Mouse (Mus musculus) kidney, postnatal 4 days (tissue): ENCODE data around the gene Dab2ip.
A peak's percentile ranks its signal among the peaks of the same experiment; 100 is the strongest.

Experiments used
- DNase-seq, 2 experiments: peaks; one replicate each; pipeline ENCODE4 v3.0.0; 2021; ENCODE audit warnings: mixed read lengths in 2 of 2

The Dab2ip gene

DNA sequence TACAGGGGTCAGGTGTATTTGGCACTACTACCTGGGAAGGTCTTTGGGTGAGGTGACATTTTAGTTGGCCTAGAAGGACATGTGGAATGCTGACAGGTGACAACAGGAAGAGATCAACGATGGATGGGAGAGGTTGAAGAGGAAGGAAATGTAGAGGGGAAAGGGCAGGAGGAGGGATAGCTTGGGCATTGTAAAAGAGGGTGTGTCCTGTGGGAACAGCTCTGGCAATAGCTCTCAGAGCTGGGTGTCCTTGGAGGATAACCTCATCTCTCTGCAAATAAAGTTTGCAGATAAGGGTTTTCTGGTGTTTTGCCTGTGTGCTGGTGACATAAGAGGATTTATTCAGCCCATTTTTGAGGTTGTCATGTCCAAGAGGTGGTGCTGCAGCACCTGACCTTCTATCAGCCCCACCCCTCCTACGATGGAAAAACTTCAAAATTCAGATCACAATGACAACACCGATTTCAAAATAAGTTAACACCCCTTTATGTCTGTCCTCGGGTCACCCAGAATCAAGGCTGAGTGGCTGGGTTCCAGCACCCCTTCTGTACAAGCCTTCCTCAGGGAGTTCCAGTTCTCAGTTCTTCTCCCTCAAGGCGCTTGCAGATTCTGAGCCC, 101.6 kb downstream of the Dab2ip start:
- DNase-seq: no peak

DNA sequence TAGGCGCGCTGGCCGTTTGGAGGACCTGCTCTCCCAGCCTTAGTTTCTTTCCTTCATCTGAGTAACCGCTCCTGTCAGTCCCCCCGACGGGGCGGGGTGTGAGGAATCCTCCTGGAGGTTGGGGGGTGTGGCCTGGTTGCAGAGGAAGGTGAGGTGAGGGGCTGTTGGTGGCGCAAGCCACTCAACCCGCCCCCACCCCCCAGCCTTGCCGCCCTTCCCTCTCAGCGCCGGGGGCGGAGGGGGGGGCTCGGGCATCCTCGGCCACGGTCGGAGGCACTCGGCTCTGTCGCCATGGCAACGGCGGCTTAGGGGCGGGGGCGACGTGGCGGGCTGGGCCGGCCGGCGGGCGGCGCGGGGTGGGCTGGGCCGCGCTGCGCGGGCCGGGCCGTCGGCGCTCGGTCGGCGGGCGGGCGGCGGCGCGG, 102.9 kb downstream of the Dab2ip start:
- DNase-seq: peak; percentile 92 to 94

DNA sequence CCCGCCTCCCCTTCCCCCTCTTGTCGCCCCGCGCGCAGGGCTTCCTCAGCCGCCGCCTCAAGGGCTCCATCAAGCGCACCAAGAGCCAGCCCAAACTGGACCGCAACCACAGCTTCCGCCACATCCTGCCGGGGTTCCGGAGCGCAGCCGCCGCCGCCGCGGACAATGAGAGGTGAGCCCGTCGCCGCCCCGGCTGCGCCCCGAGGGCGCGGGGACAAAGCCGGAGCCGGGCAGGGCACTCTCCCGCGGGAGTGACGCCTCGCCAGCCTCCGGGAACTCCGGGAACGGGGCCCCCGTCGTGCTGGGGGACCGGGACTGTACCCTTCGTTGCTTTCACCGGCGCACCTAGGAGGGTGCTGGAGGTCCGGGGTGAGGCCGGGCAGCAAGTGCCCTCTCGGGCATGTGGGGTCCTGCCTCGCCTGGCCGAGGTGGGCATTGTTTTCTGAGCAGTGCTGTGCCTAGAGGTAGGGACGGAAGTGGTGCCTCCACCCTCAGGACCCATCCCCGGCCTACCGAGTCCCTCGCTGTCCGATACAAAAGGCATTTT, 103.5 kb downstream of the Dab2ip start:
- DNase-seq: peak; percentile 72 to 82

DNA sequence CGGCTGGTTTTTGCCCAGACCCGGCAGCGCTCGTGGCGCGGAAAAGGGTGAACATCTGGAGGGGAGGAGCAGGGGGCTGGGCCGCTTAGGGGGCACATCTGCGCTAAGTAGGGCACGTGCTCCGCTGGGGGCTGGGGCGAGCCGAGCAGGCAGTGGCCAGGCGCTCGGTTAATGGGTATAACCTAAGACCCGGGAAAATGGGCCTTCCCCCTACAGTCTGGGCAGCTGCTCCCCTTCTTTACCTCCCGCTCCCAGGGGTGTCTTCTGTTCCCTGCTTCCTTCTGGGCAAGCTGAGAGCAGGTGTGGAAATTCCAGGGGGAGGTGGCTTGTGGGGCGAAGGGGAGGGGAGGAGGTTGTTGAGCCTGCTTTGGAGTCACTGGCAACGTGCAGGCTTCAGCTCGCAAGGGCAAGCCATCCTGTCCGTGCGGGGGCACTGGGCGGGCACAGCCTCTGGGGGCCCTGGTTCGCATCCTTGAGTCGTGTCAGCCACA, 104.0 kb downstream of the Dab2ip start:
- DNase-seq: peak; percentile 33 to 71

DNA sequence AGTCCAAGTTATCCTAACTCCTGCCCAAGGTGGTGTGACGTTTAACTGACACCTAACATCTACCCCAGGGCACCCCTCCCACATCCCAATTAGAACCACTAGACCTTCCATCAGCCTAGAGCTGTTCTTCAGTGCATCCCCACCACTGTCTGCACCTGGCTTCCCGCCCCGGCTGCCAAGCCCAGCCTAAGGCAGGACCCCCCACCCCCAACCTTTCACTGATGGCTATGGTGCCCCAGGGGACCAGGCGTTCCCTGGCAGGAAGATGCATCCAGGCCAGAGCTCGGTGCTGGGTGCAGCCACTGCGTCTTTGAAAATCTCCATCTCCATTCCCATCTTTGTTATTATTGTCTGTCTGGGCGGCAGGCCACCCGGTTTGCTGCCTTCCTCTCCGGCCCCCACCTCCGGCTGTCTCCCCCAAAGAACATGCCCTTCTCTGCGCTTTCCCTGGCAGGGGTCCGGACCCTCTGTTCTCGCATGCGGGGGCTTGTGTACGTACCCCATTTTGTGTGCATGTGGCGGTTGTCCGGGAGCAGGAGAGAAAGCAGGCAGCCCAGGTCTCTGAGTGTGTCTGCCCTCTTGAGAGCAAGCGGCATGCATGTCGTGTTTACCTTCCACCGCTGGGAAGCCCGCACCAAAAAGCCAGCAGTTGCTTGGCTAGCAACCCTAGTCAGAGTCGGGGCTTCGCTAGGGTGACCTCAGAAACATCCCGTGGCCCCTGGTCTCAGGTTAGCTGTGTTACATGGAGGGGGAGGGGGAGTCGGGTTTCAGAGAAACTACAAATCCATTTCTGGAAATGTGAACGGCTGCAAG, 104.9 kb downstream of the Dab2ip start:
- DNase-seq: peak in 1 of 2 experiments; percentile 50

DNA sequence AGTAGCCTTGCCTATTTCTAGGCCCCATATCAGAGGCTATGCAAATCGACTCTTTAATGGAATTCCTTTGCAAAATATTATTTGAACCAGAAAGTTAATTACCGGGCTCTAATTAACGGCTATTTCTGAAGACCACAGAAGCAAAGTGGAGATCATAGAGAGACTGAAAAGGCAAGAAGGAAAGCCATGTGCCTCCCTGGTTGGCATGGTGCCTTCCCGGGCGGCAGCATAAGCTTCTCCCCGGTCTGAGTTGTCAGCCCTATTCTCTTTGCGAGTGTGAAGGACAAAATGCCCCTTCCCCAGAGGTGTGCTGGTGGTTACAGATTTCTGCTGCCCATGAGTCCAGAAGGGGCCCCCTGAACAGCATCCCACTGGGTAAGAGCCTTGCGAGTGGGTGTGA, 109.7 kb downstream of the Dab2ip start:
- DNase-seq: no peak

DNA sequence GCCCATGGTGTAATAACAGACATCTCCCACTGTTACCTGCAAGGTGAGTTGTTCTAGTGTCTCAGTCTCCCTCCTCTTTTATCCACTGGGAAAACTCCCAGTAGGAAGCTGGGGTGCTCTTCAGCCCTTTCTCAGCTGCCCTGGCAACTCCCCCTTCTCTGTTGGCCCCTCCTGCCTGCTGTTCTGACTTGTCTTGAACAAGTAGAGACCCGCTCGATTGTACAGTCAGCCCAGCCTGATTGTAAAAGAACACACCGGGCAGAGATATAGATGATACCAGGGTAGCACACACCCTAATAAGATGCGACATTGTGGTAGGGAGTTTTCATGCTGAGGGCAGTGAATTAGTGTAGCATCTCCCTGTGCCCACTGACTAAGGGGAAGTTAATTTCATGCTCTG, 111.2 kb downstream of the Dab2ip start:
- DNase-seq: no peak

DNA sequence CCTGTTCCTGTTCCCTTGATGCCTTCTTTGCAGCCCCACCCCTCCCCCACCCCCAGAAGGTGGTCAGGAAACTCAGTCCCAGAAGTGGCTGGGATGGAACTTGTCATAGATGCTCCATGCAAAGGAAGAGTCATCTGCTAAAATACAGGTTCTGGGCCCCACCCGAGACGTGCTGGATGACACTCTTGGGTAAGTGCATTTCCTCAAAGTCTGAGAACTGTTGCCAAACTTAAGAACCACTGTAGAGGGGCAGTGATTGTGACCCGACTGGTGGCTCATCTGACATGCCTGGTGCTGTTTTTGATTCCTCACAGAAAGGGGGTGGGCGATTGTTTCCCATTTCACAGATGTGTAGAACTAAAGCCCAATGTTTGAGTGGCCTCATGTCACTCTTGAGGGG, 111.7 kb downstream of the Dab2ip start:
- no peak for DNase-seq

DNA sequence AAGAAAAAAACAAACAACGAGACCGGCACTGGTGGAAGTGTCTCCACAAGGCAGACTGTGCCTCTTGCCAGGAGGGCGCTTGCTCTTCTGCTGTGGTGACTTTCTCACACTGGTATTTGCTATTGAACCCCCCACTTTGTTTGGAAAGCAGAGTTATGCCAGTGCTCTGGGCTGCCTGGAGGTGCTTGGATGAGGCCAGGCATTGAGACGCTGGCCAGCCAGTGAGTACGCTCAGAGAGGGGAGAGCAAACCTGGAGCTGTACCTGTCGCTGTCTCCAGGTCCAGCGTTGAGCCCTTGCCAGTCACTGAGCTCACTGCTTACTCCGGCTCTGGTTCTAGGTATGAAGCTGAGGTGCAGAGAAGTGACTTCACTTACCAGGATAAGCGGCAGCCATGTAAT, 112.2 kb downstream of the Dab2ip start:
- no peak for DNase-seq

DNA sequence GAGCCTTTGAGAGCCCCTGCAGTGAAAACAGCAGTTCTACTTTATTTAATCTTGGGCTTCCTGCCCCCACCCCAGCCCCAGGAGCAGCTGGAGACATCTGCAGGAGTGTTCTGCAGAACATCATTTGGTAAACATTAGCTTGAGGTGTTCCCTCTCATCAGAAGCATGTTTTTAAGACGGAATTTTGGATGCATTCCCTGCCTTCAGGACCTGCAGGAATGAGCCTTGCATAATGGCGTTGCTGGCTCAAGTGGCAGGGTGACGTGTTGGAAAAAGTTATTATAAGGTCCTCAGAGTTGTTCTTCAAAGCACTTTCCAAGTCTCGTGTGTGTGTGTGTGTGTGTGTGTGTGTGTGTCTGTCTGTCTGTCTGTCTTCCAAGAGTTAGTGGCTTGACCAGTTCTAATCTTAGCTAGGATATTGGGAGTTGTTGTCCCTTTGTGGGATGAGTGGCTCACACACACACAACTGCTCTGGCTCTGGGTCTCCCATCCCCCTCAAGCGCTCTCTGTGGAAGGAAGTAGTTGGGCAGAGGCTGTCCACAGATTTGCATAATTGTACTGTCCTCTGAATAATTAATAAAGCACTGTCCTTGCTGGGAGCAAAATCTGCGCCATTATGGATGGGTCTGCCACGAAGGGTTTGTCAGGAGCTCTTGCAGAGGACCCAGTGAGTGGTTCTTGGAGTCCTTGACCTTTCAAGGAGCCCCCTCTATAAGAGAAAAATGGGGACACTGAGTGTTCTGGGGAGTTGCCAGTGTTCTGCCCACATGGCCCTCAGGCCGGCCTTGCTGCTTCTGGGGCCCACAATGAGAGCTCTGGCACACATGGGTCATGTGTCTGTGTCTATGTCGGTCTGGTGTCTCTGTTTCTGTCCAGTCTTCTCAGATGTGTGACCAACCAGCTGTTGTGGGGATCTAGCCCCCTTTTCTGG, 114.2 kb downstream of the Dab2ip start:
- DNase-seq: peak in 1 of 2 experiments; percentile 44

DNA sequence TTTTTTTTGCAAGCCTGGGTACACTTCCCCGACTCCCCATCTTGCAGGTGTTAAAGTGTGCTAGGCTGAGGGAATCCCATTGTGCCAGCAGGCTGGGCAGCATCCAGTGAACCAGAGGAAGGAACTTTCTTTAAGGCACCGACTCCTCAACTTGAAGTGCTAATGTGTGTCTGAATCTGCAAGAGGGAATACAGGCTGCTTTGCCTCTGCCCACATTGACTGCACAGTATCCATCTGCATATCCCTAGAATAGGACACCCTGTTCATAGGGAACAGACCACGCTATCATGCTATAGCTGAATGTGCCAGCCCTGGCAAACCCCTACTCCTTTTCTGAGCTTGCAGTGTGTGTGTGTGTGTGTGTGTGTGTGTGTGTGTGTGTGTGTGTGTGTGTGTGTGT, 115.1 kb downstream of the Dab2ip start:
- DNase-seq: no peak

DNA sequence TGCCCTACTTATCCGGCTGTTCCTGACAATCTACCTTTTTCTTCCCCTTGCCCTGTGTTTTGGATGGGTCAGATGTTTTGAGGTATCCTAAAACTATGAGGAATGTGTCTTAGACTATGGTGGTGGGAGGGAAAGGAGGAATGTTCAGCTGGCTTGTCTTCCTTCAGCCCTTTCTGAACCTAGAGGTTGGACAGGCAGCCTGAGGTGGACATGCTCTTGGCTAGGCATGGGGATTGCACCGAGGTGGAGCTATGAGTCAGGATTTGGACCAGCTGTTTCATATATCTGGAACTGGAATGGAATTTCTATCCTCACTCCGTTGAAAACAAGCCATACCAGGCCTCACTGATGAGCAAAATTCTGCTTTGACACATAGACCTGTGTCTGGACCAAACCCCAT, 115.9 kb downstream of the Dab2ip start:
- no peak for DNase-seq

DNA sequence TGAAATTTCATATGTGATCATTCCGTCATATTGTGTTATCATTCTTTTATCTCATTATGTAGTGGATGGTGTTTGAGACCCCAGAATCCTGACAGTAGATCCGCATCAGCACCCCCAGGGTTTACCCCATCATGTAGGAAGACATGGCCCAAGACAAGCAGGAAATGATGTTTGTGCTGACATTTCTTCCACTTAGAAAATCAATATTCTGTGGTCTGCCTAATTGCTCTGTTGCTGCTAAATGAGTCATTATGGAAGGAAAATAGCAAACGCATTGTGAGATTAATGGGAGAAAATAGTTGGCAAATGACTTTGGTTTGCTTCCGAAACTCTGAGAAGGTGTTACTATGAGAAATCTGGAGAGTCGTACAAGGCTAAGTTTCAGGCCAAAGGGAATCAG, 116.4 kb downstream of the Dab2ip start:
- no peak for DNase-seq

DNA sequence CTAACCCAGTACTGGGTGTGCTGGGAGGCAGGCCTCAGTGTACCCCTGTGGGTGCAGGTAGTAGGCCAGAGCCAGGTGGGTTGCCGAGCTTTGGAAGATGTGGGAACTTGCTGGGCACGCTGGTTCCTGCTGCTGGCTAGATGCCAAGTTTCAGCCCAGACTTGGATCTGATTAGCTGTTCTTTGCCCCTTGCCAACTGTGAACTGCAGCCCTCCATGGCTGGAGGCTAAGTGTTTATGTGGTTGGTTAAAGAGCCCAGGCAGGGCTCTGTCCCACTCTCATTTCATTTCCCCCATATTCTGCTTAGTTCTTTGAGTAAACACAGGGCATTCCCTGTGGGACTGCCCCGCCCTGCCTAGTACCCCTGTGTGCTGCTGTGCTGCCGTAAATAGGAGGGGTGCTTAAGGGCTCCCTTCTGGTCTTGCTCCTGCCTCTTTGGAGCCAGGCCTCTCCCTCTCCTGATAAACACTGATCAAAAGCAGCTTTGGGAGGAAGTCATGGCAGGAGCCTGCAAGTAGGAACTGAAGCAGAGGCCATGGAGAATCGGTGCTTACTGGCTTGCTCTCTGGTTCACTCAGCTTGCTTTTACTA, 118.1 kb downstream of the Dab2ip start:
- DNase-seq: peak; percentile 55 to 71

DNA sequence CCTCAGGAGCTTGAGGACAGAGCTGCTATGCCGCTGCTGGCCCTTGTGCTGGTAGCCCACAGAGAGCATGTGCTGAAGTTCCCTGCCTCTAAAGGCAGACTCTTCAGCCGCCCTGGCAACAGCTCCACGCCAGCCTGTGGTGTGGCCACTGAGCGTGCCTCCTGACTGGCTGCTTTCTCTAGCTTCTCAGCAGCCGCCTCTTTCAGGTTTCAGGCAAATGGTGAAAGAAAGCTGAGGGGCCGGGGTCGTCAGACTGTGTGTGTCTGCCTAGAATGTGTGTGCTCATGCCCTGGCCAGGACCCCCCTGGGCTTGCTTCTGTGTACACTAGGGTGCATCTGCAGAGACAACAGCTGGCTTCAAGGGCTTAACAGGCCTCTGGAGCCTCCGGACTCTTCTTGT, 119.8 kb downstream of the Dab2ip start:
- peak; percentile 49 to 61 for DNase-seq

DNA sequence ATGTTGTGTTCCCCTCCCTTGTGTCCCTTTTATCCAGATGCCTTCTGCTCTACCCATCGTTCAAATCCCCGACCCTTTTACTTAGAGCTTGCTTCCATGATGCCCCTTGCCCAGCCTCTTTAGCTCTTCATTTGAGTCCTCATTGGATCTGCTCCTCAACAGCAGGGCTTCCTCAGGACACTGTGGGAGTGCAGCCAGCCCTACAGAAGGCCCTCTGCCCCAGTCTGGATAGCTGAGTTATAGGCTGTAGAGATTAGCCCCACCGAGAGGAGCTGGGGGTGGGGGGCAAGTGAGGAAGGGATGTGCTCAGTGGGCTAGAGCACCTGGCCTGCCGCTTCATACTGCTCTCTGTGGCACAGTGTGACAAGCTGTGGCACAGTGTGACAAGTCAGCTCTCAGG, 120.4 kb downstream of the Dab2ip start:
- peak; percentile 51 to 57 for DNase-seq

DNA sequence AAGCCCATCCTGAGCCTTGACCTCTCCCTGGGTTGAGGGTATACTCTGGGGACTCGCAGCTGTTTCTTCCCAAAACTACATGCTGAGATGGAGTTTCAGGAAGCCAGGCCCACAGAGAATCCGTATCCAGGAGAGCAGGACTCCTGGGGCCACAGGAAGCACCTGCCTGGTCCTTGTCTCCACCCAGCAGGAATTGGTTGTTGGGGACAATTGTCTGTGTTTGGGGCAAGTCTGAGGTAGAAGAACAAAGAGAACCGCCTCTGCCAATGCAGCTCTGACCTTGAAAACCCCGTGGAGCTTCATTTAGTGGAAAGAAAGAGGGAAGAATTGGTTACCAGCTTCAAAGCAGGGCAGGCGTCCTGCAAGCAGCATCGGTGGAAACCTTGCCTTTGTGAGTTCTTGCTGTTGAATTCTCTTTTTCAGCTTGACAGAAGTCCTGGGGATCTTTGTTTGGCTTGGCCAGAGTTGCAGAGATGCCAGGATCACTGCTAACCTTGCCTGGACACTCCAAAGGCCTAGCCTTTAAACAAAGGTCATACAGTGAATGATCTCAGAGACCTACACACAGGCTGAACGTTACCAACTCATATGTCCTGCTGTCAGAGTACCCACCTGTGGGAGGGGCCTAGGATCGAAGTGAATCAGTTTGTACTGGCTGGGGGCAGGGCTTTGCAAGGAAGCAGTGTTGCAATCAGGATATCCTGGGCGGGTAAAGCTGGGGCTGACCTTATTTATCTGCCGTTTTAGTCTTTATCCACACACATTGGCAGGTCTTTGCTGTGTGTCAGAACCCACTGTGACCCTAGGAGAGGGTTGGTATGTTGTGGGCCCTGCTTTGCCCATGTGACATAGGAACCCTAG, 122.0 kb downstream of the Dab2ip start:
- DNase-seq: peak; percentile 33 to 51

DNA sequence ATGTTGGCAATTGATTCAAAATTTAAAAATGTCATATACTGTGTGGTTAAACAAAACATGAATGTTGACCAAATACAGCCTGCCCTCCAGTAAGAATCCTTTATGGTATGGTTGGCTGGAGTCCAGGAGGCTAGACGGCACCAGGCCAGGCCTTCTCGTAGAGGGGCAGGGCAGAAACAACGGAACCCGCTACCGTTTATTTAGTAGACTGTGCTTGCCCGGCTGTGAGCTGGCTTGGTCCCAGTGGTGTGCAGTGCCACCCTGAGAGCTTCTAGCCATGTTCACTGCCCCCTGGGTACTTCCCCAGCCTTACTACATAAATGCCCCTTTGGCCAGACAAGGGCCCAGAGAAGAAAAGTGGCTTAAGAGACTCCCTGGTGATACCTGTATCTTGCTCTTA, 122.8 kb downstream of the Dab2ip start:
- peak; percentile 43 to 60 for DNase-seq

DNA sequence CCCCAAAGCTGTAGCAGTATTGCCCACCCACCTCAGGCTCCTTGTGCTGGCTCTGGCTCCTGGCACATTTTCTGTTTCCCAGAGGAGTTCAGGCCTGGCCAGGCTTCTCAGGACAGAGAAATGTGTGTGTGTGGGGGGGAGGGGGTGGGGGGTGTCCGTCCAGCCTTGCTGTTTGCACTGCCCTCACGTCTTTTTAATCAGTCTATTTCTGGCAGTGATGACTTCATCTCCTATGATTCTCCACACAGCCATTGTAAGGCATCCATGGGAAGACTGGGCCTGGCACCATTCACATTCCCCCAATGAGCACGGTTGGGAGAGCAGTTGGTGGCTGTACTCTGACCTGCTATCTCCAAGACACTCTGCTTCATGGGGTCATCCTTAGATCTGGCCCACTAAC, 125.9 kb downstream of the Dab2ip start:
- no peak for DNase-seq

DNA sequence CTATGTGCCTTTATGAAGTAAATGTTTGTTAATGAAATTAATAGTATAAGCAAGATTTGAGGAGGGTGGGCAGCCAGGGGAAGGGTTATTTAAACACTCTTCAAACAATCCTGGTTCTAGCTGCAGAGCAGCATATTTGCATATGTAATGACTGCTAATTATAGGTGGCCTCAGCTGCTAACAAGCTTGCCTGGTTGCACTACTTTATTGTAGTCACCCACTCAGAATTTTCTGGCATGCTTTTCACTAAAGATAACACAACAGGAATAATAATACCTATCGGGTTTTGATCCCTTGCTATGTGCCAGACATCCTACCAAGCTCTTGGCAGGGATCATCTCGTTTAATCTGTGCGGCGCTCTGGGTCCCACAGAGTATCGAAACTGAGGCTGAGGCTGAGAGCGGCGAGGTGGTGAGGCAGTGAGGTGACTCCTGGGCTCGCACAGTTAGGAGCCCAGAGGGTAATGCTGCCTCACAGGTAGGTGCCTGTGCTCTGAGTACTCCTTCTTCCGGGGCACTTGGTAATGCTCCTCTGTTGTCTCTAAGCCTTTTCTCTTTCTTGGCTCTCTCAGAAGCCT, 126.8 kb downstream of the Dab2ip start:
- no peak for DNase-seq

DNA sequence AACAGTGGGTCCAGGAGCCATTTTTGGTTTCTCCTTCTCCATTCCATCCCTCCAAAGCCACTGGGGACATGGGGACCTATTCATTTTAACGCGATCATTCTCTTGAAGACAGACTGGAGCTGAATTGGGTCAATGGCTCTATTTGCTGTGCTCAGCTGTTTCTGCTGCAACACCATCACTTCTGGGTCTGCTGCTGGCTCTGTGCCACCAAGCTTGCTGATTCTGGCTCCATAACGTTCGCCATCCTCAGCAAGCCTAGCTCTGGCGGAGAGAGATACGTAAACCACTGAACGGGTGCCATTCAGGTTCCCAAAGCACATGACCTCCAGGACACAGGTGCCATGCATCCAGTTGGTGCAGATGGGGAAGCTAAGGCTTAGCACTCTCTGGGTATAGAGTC, 128.0 kb downstream of the Dab2ip start:
- DNase-seq: peak in 1 of 2 experiments; percentile 27
